Mouse (Mus musculus): ENCODE data around the gene Fanca.

The Fanca gene

GRCm38 (mm10) chr8:123318467-123318911 is at the start of gene Fanca:
TSS of gene Fanca (minus strand) at chr8:123318576.
- peak; percentile 85 for DNase-seq (ENCODE audit: low spot score)

DNA sequence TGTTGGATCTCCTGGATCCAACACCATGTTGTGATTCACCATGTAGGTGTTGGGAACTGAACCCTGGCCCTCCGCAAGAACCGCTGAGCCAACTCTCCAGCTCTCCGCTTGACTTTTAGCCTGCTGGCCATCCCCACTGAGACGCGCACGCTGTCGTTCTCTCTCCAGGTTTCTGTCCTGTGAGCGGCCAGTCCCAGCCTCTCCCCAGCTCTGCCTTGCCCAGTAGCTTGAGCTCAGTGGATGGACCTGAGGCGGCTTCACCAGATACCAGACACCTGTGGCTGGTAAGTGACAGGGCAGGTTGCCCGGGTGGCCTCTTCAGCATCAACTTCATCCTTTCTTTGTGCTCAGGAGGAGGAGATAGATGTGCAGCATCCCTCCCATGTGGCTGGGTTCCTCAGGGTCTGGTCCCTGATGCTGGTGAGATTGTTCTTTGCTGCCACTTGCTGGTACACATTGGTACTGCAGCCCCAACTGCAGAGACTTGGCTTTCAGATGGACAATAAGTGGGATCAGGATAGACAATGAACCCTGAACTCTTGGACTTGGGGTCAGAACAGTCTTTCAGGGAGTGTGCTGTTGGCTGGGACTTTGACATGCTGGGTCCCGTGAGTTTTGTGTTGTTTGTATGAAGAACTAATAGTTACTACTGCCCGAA is 42.8 kb upstream of the Fanca start:
- peak; percentile 73 for DNase-seq (ENCODE audit: low spot score)

DNA sequence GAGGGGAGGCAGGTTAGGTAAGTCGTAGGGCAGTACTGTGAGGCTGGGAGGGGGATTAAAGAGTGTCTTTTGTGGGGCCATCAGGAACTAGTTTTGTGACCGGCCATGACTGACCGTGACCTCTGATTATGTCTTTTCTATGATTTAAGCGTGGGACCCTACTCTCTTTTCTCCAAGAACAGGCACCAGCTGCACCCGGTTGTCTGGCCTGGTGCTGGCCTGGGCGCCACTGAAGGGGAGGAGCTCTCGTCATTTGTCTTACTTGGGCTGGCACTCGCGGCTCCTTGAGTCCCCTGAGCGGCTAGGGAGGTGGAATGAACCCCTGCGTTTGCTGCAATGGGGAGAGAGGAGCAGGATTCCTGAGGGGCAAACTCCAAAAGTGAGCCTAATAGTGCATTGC is 34.8 kb upstream of the Fanca start:
- no peak for DNase-seq (ENCODE audit: low spot score)

GRCm38 (mm10) chr8:123352786-123353185 is 34.4 kb upstream of the Fanca start:
- peak; percentile 18 for DNase-seq (ENCODE audit: low spot score)

DNA sequence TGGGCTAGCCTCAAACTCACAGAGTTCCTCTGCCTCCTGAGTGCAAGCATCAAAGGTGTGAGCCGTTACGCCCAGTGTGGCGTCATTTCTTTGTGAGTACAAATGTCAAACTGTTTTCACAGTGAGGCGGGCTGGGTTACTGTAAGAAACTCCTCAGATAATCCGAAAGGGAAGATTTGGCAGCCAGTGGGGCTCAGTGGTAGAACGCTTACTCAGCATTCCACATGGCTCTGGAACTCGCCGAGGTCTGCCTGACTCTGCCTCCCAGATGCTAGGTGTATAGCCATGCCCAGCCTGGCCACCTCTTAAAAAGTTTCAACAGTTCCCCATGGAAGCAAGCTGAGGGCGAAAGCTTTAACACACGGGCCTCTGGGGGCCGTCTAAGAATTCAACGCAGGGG is 33.7 kb upstream of the Fanca start:
- no peak for DNase-seq (ENCODE audit: low spot score)

DNA sequence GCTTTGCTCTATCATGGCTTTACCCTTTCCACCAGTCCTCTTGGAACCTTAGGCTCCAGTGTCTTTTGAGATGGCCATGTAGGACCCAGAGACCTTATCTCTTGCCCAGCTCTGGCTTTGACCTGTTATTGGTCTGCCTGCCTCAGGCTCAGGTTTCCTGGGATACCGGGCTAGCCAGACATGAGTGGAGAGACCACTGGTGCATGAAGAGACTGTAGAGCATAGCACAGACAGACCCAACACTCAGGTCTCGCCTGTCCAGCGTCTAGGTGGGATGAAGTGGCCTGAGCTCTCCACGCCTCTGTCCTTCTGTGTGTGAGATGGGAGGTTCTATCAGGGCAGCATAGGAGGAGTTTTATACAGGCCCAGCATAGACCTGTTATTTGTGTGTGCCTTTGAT is 30.7 kb upstream of the Fanca start:
- DNase-seq (ENCODE audit: low spot score) = no peak

GRCm38 (mm10) chr8:123348237-123348843 is 30.0 kb upstream of the Fanca start:
- DNase-seq (ENCODE audit: low spot score) = peak; percentile 48

DNA sequence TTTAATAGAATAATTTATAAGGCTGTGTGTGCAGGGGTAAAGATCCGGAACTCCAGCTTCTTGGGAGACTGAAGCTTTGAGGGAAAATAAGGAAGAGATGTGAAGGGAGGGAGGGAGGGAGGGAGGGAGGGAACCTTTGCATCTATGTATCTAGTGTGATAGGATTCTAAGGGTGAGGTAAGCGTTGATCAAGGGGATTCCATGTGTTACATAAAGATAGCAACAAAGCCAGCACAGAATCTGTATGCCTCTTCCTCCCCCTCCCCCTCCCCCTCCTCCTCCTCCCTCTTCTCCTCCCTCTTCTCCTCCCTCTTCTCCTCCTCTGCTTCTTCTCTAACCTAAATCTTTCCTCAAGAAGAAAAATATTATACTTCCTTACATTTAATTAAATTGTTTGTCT is 28.9 kb upstream of the Fanca start:
- no peak for DNase-seq (ENCODE audit: low spot score)

GRCm38 (mm10) chr8:123345856-123346255 is 27.5 kb upstream of the Fanca start:
- no peak for DNase-seq (ENCODE audit: low spot score)

- no peak for DNase-seq (ENCODE audit: low spot score)
These were observed 26.8 kb upstream of the Fanca start for GRCm38 (mm10) chr8:123345135-123345534.

DNA sequence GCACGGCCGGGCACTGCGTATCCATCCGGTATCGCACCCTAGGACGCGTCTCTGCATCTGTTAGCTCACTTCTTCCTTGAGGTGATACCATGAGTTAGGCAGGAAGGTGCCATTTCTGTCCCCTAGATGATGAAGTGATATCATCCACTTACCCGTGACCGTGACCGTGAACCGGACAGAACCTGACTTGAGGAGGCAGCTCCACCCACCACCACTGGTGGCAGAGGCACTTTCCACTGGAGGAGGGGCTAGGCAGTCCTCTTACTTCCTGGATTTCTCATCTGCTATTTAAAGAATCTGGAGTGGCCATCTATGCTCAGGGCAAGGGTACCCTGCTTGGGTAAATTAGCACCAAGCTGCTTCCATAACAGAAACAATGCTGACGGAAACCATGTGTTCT is 25.0 kb upstream of the Fanca start:
- DNase-seq (ENCODE audit: low spot score) = no peak

GRCm38 (mm10) chr8:123342911-123343310 is 24.5 kb upstream of the Fanca start:
- DNase-seq (ENCODE audit: low spot score) = no peak

DNA sequence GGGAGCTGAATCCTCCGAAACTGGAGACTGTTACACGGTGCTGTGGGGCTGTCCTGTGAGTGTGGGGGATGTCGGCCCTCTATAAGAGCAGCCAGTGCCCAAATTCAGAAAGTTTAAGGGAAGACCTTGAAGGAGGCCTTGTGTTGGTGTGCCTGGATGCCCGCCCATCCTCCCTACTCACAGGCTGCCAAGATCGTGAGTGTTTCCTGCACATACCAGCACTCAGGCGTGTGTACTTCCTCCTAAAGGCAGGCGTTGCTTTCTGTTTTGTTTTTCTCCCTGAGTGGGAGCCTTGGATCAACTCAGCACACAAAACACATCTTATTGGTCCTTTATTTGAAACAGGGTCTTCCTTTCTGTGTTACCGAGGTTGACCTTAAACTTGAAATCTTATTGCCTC is 23.9 kb upstream of the Fanca start:
- DNase-seq (ENCODE audit: low spot score) = no peak

DNA sequence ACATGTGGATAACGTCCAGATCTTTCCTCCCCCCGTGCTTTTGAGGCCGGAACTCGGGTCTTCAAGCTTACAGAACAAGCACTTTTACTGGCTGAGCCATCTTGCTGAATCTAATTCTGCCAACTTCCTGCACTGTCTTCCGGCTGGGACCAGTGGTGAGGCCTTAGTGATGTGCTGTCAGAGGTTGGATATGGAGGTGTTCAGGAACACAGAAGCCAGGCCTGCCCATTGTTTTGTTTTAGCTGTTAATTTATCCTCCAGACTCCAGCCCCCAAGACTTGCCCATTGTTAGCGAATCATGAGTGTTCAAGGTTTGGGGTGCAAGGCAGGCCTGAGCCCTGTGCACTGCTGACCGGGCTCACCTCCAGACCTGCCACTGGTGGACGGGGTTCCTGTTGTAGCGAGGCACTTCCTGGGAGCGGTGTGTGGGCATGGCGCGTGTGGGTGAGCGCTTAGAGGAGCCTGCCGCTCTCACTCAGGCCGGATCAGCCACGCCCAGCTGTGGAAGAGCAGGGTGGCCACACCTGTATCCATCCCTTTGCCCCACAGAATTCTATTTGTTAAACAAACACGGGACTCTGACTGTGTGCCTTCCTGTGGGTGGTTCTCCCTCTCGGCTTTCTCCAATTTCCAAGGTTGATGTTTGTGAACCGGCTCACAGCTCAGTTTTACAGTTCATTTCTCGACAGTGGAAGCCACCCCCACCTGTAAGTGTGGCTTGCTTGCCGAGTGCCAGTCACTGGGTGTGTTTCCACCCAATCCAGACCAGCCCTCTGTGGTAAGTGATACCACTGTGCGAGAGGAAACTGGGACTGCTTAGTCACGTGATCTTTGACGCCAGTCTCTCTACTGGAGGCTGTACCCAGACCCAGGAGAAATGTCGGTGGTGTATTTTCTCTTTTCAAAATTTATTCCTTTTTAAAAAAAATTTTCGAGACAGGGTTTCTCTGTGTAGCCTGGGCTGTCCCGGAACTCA is 23.0 kb upstream of the Fanca start:
- DNase-seq (ENCODE audit: low spot score) = no peak

DNA sequence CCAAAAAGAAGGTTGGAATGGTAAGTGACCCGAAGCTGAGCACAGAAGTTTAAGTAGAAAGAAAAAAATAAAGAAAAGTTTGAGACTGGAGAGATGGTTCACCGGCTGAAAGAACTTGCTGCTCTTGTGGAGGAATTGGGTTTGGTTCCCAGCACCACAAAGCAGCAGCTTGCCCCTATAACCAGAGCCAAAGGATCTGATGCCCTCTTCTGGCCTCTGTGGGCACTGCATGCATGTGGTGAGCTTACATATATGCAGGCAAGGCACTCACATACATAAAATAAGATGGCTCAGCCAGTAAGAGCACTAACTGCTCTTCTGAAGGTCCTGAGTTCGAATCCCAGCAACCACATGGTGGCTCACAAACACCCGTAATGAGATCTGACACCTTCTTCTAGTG is 21.7 kb upstream of the Fanca start:
- DNase-seq (ENCODE audit: low spot score) = no peak

DNA sequence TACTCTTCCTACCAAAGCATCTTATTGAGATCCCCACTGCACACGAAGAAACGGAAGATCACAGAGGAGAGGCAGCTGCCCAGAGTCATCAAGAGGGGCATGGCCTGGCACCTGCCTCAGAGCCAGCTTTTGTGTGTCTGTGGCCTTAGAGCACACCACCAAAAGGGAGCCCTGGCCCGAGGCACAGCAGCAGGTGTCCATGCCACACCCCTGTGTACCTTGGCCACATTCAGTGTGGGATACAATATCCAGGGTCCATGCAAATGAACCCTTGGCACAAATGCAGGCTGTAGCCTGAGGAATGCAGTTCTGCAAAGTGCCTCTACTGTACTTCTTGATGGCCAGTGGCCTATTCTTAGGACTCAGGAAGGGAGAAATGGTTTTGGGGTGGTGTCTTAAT is 19.1 kb upstream of the Fanca start:
- no peak for DNase-seq (ENCODE audit: low spot score)

DNA sequence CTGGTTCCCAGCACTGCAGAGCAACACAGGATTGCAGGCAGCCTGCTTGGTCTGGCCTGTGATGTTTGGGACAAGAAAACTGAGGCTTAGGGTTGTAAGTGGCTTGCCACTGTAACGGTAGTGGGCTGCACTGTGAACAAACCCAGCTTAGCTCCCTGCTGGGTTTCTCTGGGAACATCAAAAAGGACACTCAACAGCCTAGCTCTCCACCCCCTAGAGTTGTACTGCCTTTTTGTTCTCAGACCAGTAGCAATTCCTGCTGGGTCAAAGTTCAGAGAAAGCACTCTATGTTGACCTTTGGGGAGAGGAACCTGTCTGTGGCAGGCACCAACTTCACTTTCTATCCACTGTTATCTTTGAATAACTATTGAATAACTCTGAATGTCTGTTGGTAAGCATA is 16.1 kb upstream of the Fanca start:
- DNase-seq (ENCODE audit: low spot score) = no peak

- no peak for DNase-seq (ENCODE audit: low spot score)
These were observed 15.5 kb upstream of the Fanca start for GRCm38 (mm10) chr8:123333864-123334263.

GRCm38 (mm10) chr8:123333091-123333587 is 14.8 kb upstream of the Fanca start:
- DNase-seq (ENCODE audit: low spot score) = no peak

- peak; percentile 37 for DNase-seq (ENCODE audit: low spot score)
These were observed 14.1 kb upstream of the Fanca start, which contains the start of gene Spire2 for GRCm38 (mm10) chr8:123332262-123333090. TSS of gene Spire2 (plus strand) at chr8:123332713.

- no peak for DNase-seq (ENCODE audit: low spot score)
These were observed 13.4 kb upstream of the Fanca start for GRCm38 (mm10) chr8:123331810-123332209.

GRCm38 (mm10) chr8:123331301-123331700 is 12.9 kb upstream of the Fanca start:
- DNase-seq (ENCODE audit: low spot score) = no peak

Data from adipocyte (in vitro differentiated cells).